Mouse (Mus musculus) liver, adult 10 weeks (tissue): ENCODE data around the gene Mup16. TPM values are rescaled to one million over a fixed set of nuclear protein-coding genes. Genes with fewer than 3 reads are reported as not detected.

Source experiments
- polyA plus RNA-seq: library from polyadenylated mRNA; stranded (reverse); fragments of 350-450 nt; fragmentation: Illumina TruSeq; extraction: RNeasy Lipid Tissue Mini Kit (QIAGEN cat#74804); gene quantifications from one replicate; pipeline ENCODE4 v1.2.3, GENCODE M21; 2014; ENCODE audit warnings: low read depth, low replicate concordance

The Mup16 gene
- 254 TPM for polyA plus RNA-seq

GRCm38 (mm10) chr4:61519431-61519830 is at the start of gene Mup16:
Gene Mup16, minus strand, starts transcription at chr4:61519531.

Other genes with a start within 250 kb of the Mup16 start
- gene Mup14, start 215.5 kb downstream of the Mup16 start, polyA plus RNA-seq = 8,369 TPM
- gene Mup15, start 79.8 kb downstream of the Mup16 start, polyA plus RNA-seq = 1,037 TPM
- 777 TPM for gene Mup17, start 76.3 kb upstream of the Mup16 start, polyA plus RNA-seq
- 288 TPM for gene Mup18, start 154.6 kb upstream of the Mup16 start, polyA plus RNA-seq